Mouse (Mus musculus) activated CD4-positive, CD25-positive, alpha-beta regulatory T cell (primary cell): ENCODE measurements around the gene Zfp157. TPM values are rescaled to one million over a fixed set of nuclear protein-coding genes. Genes with fewer than 3 reads are reported as not detected.

Source experiments
- polyA plus RNA-seq, 2 experiments: library from polyadenylated mRNA; unstranded; fragments of 100-300 nt; shearing (Covaris generic); gene quantifications; one replicate each; pipeline ENCODE4 v1.2.1; 2017

Gene Zfp157
- 10 to 100 TPM; 13.4 to 24.2 TPM for polyA plus RNA-seq

DNA sequence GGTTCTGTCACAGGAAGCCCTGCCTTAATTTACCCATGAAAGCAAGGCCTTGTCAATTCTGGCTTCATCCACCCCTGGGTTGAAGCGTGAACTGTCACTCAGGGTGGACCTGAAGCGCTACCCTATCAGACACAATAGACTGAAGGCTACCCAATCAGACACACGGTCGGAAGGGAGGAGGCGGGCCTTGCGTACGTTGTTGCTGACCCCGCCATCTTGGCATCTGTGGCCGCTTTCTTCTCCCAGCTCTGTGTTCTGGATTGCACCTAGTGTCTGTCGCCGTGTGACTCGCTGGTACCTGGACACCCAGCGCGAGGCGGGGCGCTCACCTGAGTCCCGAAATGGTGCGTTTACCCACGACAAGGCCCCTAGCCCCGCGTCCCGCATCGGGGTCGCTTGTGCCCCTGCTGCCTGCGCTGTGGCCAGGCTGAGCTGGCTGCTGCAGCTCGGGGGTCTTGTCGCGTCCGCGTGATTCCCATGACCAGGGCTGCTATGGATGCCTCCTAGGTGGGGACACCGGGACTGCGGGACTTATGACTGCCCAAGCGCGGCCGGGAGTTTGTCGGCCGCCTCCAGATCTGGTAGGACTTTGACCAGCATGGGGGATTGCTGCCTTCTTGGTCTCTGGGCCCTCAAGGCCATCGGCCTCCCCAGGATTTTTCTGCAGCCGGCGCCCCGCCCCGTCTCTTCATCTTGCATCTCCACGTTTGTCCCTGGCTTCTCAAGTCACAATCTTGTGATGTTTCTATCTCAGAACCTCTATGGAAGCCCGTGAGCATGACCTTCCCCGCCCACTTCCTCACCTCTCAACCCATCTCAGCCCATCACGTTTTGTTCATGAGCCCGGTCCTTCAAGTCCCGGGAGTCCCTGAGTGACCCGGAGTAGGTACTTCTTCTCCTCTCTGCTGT lies at the start of gene Zfp157:
Zfp157 (plus strand) TSS at position 183 of the 909 bp plus-strand sequence.

Other genes starting within 250 kb of the Zfp157 start
- 1 to 10 TPM; 1.1 to 2.5 TPM for gene Mblac1, start 247.2 kb upstream of the Zfp157 start, polyA plus RNA-seq
- under 1 TPM; 0.06 to 0.86 TPM for gene Nxpe5, start 215.6 kb upstream of the Zfp157 start, polyA plus RNA-seq
- gene Lamtor4, start 186.0 kb upstream of the Zfp157 start, polyA plus RNA-seq: 100 to 1,000 TPM in 1 of 2 experiments, 10 to 100 TPM in 1; 81.7 to 117 TPM
- 10 to 100 TPM; 20.7 to 48.2 TPM for gene BC037034, start 177.4 kb upstream of the Zfp157 start, polyA plus RNA-seq
- under 1 TPM; 0.28 to 0.37 TPM for gene Gal3st4, start 168.6 kb upstream of the Zfp157 start, polyA plus RNA-seq
- gene Gm43720, start 161.5 kb upstream of the Zfp157 start, polyA plus RNA-seq: under 1 TPM in 1 of 2 experiments, not detected in 1; 0.28 TPM
- gene Gpc2, start 161.5 kb upstream of the Zfp157 start, polyA plus RNA-seq: 1 to 10 TPM in 1 of 2 experiments, under 1 TPM in 1; 0.82 to 1.3 TPM
- gene Stag3, start 161.2 kb upstream of the Zfp157 start, polyA plus RNA-seq: 1 to 10 TPM in 1 of 2 experiments, under 1 TPM in 1; 0.85 to 3.1 TPM
- gene Pvrig, start 99.5 kb upstream of the Zfp157 start, polyA plus RNA-seq: 10 to 100 TPM in 1 of 2 experiments, 1 to 10 TPM in 1; 2.5 to 37.9 TPM
- not detected for gene 1700123K08Rik, start 123.2 kb downstream of the Zfp157 start, polyA plus RNA-seq
- gene Zfp68, start 178.3 kb downstream of the Zfp157 start, polyA plus RNA-seq: 10 to 100 TPM; 53.2 to 72.5 TPM
- 1 to 10 TPM; 7.2 to 7.6 TPM for gene A430033K04Rik, start 181.4 kb downstream of the Zfp157 start, polyA plus RNA-seq